Mouse (Mus musculus) liver, postnatal 0 days (tissue): ENCODE data around the gene Pdgfra.

Experiments
- CTCF ChIP-seq: sonication (generic); IDR thresholded peaks from 2 replicates; pipeline ENCODE4 v1.5.1; 2016; ENCODE audit warnings: antibody characterized with exemption, low read depth
- EP300 ChIP-seq: IDR thresholded peaks from 2 replicates; pipeline ENCODE4 v1.6.1; 2016; ENCODE audit warnings: antibody characterized with exemption, low read depth, mild to moderate bottlenecking

DNA sequence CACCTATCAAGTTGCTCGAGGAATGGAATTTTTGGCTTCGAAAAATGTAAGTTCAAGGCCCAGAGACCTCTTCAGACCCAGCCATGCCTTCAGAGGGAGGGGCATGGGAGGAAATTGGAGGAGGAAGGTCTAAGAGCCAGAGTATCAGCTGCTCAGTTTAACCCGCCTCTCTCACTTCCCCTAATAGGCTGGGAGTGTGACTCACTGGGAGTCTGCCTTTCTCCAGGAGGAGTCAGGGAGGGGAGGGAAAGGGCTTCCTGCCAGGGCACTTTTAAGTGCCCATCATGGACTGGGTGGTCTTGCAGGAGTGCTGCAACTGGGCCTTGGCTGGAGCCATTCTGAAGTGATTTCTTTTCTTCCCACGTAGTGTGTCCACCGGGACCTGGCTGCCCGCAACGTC lies 33.5 kb downstream of the Pdgfra start:
- TF ChIP-seq CTCF (no peak), EP300 (no peak)
